Mouse (Mus musculus): ENCODE results near the gene Gdf3.

- TF ChIP-seq MAFK (IDR thresholded peaks at IDR 0.05; ENCODE audit: insufficient read depth, low read depth, low read length), result no peak
- TF ChIP-seq ZC3H11A (IDR thresholded peaks at IDR 0.05; ENCODE audit: borderline replicate concordance, low read depth, low read length), result no peak
Observed at GRCm38 (mm10) chr6:122612426-122612825, 2.5 kb upstream of the Gdf3 start.

Measured in ES-E14 (cell line).